Mouse (Mus musculus): ENCODE measurements at regions not wholly inside any gene's neighbourhood (a gene's known extent, or its start where the extent isn't known, plus 50 kb on each side); places are given as distances from the start of the nearest gene placed in this dataset.

DNA sequence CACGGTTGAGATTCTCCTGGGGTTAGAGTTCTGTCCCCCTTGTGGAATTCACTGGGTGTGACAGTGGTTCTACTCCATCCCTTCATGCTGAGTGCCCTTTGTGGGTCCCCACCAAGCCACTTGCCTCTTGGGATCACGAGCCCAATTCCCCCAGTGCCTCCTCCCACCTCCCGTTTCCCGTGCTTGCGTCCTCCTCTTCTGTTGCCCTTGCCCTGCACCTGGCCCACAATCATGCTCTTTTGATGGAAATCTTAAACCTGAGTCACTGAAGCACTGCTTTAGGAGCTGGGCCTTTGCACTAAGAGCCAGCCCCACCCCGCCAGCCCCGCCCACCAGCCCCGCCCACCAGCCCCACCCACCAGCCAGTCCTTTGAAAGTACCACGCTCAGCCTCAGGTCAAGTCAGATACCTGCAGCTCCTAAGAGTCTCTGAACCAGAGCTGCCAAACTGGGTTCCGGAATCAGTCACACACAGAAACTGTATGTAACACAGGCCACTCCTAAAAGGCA, 79.8 kb upstream of the Sertad2 start:
- Histone ChIP-seq H3K9me3 (ENCODE audit: control insufficient read depth, low read length) (no peaks in the 10 kb centered on the region), H3K9ac (ENCODE audit: low read length) (no peak overlapping the region), H3K36me3 (ENCODE audit: control insufficient read depth, insufficient read depth, low read length) (no peaks in the 10 kb centered on the region), H3K27me3 (ENCODE audit: control insufficient read depth, insufficient read depth, low read length) (no peaks in the 10 kb centered on the region), H3K27ac (replicated peaks) (peak overlapping the region; percentile 56), H3K4me2 (replicated peaks; ENCODE audit: low read depth) (no peak overlapping the region), H3K4me3 (ENCODE audit: low read depth, low read length) (no peak overlapping the region), H3K4me1 (replicated peaks; ENCODE audit: control insufficient read depth, insufficient read depth) (no peaks in the 10 kb centered on the region)
- 26% methylated on average over 10 of the region's 10 CpGs for WGBS
- peak; percentile 83 for DNase-seq (ENCODE audit: low spot score)
- TF ChIP-seq EP300 (optimal IDR thresholded peaks at IDR 0.05) = no peak
- 0 out of 2 replicates have a peak, but pooled peaks have one; percentile 17 for TF ChIP-seq CTCF (IDR thresholded peaks at IDR 0.05; ENCODE audit: low read depth)
- peak; percentile 83 for ATAC-seq (ENCODE audit: low FRiP score, low TSS enrichment)

GRCm38 (mm10) chr11:20464564-20464963, 78.5 kb upstream of the Sertad2 start:
- no peak overlapping the region for H3K4me3 ChIP-seq (ENCODE audit: low read depth, low read length)
- no peak overlapping the region for H3K27ac ChIP-seq (replicated peaks)
- no peak overlapping the region for H3K4me2 ChIP-seq (replicated peaks; ENCODE audit: low read depth)
- DNase-seq (ENCODE audit: low spot score) (no peak), ATAC-seq (ENCODE audit: low FRiP score, low TSS enrichment) (no peak)
- TF ChIP-seq EP300 (optimal IDR thresholded peaks at IDR 0.05) (no peak), CTCF (IDR thresholded peaks at IDR 0.05; ENCODE audit: low read depth) (no peak)
- no peaks in the 10 kb centered on the region for H3K4me1 ChIP-seq (replicated peaks; ENCODE audit: control insufficient read depth, insufficient read depth)
- 83% methylated on average over 8 of the region's 8 CpGs for WGBS
- no peaks in the 10 kb centered on the region for H3K9me3 ChIP-seq (ENCODE audit: control insufficient read depth, low read length)
- no peaks in the 10 kb centered on the region for H3K36me3 ChIP-seq (ENCODE audit: control insufficient read depth, insufficient read depth, low read length)
- H3K9ac ChIP-seq (ENCODE audit: low read length) = no peak overlapping the region
- H3K27me3 ChIP-seq (ENCODE audit: control insufficient read depth, insufficient read depth, low read length) = no peaks in the 10 kb centered on the region

DNA sequence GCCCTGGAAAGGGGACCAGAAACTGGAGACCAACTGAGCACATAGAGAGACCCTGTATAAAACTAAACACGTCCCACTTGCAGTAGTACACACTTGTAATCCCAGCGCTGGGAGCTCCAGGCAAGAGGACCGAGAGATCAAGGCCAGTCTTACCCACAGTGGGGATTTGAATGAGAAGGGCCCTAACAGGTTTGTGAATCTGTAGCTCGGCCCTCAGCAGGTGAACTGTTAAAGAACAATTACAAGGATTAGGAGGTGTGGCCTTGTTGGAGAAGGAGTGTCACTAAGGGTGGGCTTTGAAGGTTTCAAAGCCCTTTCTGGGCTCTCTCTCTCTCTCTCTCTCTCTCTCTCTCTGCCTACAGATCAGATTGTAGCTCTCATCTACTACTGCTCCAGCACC, 76.5 kb upstream of the Sertad2 start:
- DNase-seq (ENCODE audit: low spot score) = no peak
- TF ChIP-seq EP300 (optimal IDR thresholded peaks at IDR 0.05) = no peak
- TF ChIP-seq CTCF (IDR thresholded peaks at IDR 0.05; ENCODE audit: low read depth) = no peak
- H3K4me3 ChIP-seq (ENCODE audit: low read depth, low read length) = no peak overlapping the region
- H3K4me2 ChIP-seq (replicated peaks; ENCODE audit: low read depth) = no peak overlapping the region
- no peak overlapping the region for H3K9ac ChIP-seq (ENCODE audit: low read length)
- 58% methylated on average over 4 of the region's 4 CpGs for WGBS
- H3K9me3 ChIP-seq (ENCODE audit: control insufficient read depth, low read length) = no peaks in the 10 kb centered on the region
- no peak overlapping the region for H3K27ac ChIP-seq (replicated peaks)
- no peaks in the 10 kb centered on the region for H3K27me3 ChIP-seq (ENCODE audit: control insufficient read depth, insufficient read depth, low read length)
- H3K4me1 ChIP-seq (replicated peaks; ENCODE audit: control insufficient read depth, insufficient read depth) = no peaks in the 10 kb centered on the region
- ATAC-seq (ENCODE audit: low FRiP score, low TSS enrichment) = no peak
- H3K36me3 ChIP-seq (ENCODE audit: control insufficient read depth, insufficient read depth, low read length) = no peaks in the 10 kb centered on the region

GRCm38 (mm10) chr11:20468319-20469018, 74.6 kb upstream of the Sertad2 start:
- Histone ChIP-seq H3K9ac (ENCODE audit: low read length) (no peak overlapping the region), H3K36me3 (ENCODE audit: control insufficient read depth, insufficient read depth, low read length) (no peaks in the 10 kb centered on the region), H3K27ac (replicated peaks) (peak overlapping the region; percentile 61; the same call in 1 of the 2 replicates), H3K27me3 (ENCODE audit: control insufficient read depth, insufficient read depth, low read length) (no peaks in the 10 kb centered on the region), H3K4me3 (ENCODE audit: low read depth, low read length) (no peak overlapping the region), H3K4me1 (replicated peaks; ENCODE audit: control insufficient read depth, insufficient read depth) (no peaks in the 10 kb centered on the region), H3K4me2 (replicated peaks; ENCODE audit: low read depth) (no peak overlapping the region), H3K9me3 (ENCODE audit: control insufficient read depth, low read length) (no peaks in the 10 kb centered on the region)
- no peak for ATAC-seq (ENCODE audit: low FRiP score, low TSS enrichment)
- 69% methylated on average over 12 of the region's 12 CpGs for WGBS
- TF ChIP-seq CTCF (IDR thresholded peaks at IDR 0.05; ENCODE audit: low read depth) (no peak), EP300 (optimal IDR thresholded peaks at IDR 0.05) (no peak)
- no peak for DNase-seq (ENCODE audit: low spot score)

GRCm38 (mm10) chr11:20469368-20469767, 73.7 kb upstream of the Sertad2 start:
- H3K27me3 ChIP-seq (ENCODE audit: control insufficient read depth, insufficient read depth, low read length) = no peaks in the 10 kb centered on the region
- peak overlapping the region; percentile 49; the same call in 1 of the 2 replicates for H3K27ac ChIP-seq (replicated peaks)
- no peak overlapping the region for H3K4me2 ChIP-seq (replicated peaks; ENCODE audit: low read depth)
- H3K9me3 ChIP-seq (ENCODE audit: control insufficient read depth, low read length) = no peaks in the 10 kb centered on the region
- TF ChIP-seq CTCF (IDR thresholded peaks at IDR 0.05; ENCODE audit: low read depth) = no peak
- no peak for TF ChIP-seq EP300 (optimal IDR thresholded peaks at IDR 0.05)
- no peaks in the 10 kb centered on the region for H3K36me3 ChIP-seq (ENCODE audit: control insufficient read depth, insufficient read depth, low read length)
- WGBS = 17% methylated on average over 5 of the region's 5 CpGs
- no peak overlapping the region for H3K4me3 ChIP-seq (ENCODE audit: low read depth, low read length)
- ATAC-seq (ENCODE audit: low FRiP score, low TSS enrichment) = peak; percentile 71
- no peaks in the 10 kb centered on the region for H3K4me1 ChIP-seq (replicated peaks; ENCODE audit: control insufficient read depth, insufficient read depth)
- no peak overlapping the region for H3K9ac ChIP-seq (ENCODE audit: low read length)
- peak; percentile 38 for DNase-seq (ENCODE audit: low spot score)

- Histone ChIP-seq H3K27me3 (ENCODE audit: control insufficient read depth, insufficient read depth, low read length) (no peaks in the 10 kb centered on the region), H3K4me2 (replicated peaks; ENCODE audit: low read depth) (no peak overlapping the region), H3K36me3 (ENCODE audit: control insufficient read depth, insufficient read depth, low read length) (no peaks in the 10 kb centered on the region), H3K27ac (replicated peaks) (no peak overlapping the region), H3K9ac (ENCODE audit: low read length) (no peak overlapping the region), H3K4me3 (ENCODE audit: low read depth, low read length) (no peak overlapping the region), H3K4me1 (replicated peaks; ENCODE audit: control insufficient read depth, insufficient read depth) (no peaks in the 10 kb centered on the region), H3K9me3 (ENCODE audit: control insufficient read depth, low read length) (no peaks in the 10 kb centered on the region)
- no peak for DNase-seq (ENCODE audit: low spot score)
- TF ChIP-seq EP300 (optimal IDR thresholded peaks at IDR 0.05) (no peak), CTCF (IDR thresholded peaks at IDR 0.05; ENCODE audit: low read depth) (no peak)
- ATAC-seq (ENCODE audit: low FRiP score, low TSS enrichment) = no peak
- WGBS = 84% methylated on average over 6 of the region's 6 CpGs
These were observed 72.7 kb upstream of the Sertad2 start for GRCm38 (mm10) chr11:20470396-20470795.
